Mouse (Mus musculus) spleen, adult 2 months (tissue): ENCODE results near the gene Vill. TPM values are rescaled to one million over a fixed set of nuclear protein-coding genes. Genes with fewer than 3 reads are reported as not detected.
A peak's percentile ranks its signal among the peaks of the same experiment; 100 is the strongest.

Experiments used
- DNase-seq, 2 experiments: peaks; one replicate each; pipeline versions ENCODE4 v3.0.0 to v3.0.0-alpha.2; 2012 to 2021; ENCODE audit warnings: low spot score in 2 of 2, low read depth in 1 of 2
- H3K27ac ChIP-seq: fragments of 200-500 bp; 2 replicates; pipeline ENCODE4 v1.5.1; 2012; ENCODE audit warnings: low read length, inconsistent platforms; ENCODE audit not compliant: insufficient read depth
- H3K27me3 ChIP-seq: fragments of 200-500 bp; 2 replicates; pipeline ENCODE4 v1.6.1; 2012; ENCODE audit warnings: mild to moderate bottlenecking, moderate library complexity, low read length, inconsistent platforms; ENCODE audit not compliant: control insufficient read depth, insufficient read depth
- H3K36me3 ChIP-seq: fragments of 200-500 bp; 2 replicates; pipeline ENCODE4 v1.6.1; 2012; ENCODE audit warnings: mild to moderate bottlenecking, low read length, inconsistent platforms; ENCODE audit not compliant: control insufficient read depth, insufficient read depth
- H3K4me1 ChIP-seq: fragments of 200-500 bp; 2 replicates; pipeline ENCODE4 v1.6.1; 2011; ENCODE audit warnings: inconsistent platforms; ENCODE audit not compliant: control insufficient read depth, insufficient read depth, insufficient read length
- H3K4me3 ChIP-seq: fragments of 200-500 bp; 2 replicates; pipeline ENCODE4 v1.5.1; 2011; ENCODE audit warnings: mild to moderate bottlenecking, inconsistent platforms; ENCODE audit not compliant: insufficient read depth, insufficient read length; ENCODE audit errors: extremely low read depth
- CTCF ChIP-seq: fragments of 200-500 bp; IDR thresholded peaks from 2 replicates; pipeline ENCODE4 v1.5.1; 2011; ENCODE audit warnings: mild to moderate bottlenecking, inconsistent platforms; ENCODE audit not compliant: insufficient read depth, insufficient read length, insufficient replicate concordance; ENCODE audit errors: extremely low read depth
- POLR2A ChIP-seq: fragments of 200-500 bp; IDR thresholded peaks from 2 replicates; pipeline ENCODE4 v1.6.1; 2011; ENCODE audit warnings: low read depth, low read length, inconsistent platforms
- WGBS: fragments of 180-500 bp; shearing (Covaris S2); methylation state at CpG from one replicate; pipeline ENCODE4 v1.1.7; 2018; 5-methylcytosine and 5-hydroxymethylcytosine counted together
- polyA plus RNA-seq: library from polyadenylated mRNA; depleted of rRNA; stranded (reverse); fragments of >200 nt; gene quantifications from 2 replicates; pipeline ENCODE4 v1.2.3, GENCODE M21; 2012

Gene Vill
- polyA plus RNA-seq, 1 experiment, result 7.2 TPM

DNA sequence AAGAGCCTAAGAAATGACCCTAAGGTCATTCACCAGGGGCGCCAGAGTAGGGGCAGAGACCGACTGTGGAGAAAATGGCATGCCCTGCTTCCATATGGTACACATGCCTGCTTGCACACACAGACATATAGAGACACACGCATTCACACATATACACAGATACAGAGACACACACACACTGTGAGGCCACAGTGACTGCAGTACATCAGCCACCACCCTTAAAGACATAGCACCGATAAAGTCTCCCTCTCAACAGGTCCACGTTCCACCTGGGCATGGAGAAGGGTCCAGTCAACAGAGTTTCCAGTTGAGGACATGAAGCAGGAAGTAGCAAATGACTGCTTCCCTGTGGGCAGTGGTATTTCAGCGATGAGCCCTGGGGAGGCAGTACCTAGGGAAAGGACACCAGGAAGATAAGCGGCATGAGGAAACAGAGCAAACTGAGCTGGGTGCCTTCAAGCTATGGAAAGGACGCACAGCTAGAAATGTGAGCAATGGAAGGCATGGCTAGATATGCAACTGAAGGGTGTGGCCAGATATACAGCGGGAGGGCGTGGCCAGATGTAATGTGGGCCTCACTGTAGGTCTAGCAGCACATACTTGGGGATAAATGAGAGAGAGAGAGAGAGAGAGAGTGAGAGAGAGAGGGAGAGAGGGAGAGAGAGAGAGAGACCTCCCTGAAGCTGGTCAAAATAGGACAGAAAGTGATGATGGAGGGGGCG is 4.2 kb upstream of the Vill start:
- no peak overlapping the region for H3K27ac ChIP-seq
- H3K27me3 ChIP-seq, result no peaks in the 10 kb centered on the region
- no peak for TF ChIP-seq CTCF
- H3K4me3 ChIP-seq, result no peak overlapping the region
- no peak for DNase-seq
- no peaks in the 10 kb centered on the region for H3K36me3 ChIP-seq
- 88% methylated on average over 11 of the region's 11 CpGs for WGBS
- H3K4me1 ChIP-seq, result no peaks in the 10 kb centered on the region

DNA sequence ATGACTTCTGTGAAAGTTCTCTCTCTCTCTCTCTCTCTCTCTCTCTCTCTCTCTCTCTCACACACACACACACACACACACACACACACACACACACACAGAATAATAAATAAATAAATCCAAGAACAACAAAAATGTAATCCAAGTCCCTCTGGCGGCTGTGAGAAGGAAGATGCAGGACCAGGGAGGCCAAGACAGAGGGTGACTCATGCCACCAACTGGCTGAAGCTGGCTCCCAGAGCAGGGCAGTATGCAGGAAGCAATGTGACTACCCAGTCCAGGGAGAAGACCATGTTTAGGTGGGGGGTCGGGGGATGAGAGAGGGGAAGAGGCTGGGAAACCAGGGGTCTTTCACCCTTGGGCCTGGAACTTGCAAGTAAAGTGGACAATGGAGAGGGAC is 1.4 kb upstream of the Vill start:
- no peak overlapping the region for H3K27ac ChIP-seq
- no peaks in the 10 kb centered on the region for H3K4me1 ChIP-seq
- whole genome bisulfite sequencing, result 84% methylated on average over 2 of the region's 2 CpGs
- TF ChIP-seq CTCF (no peak), POLR2A (no peak)
- no peak for DNase-seq
- H3K36me3 ChIP-seq, result no peaks in the 10 kb centered on the region
- H3K4me3 ChIP-seq, result no peak overlapping the region
- H3K27me3 ChIP-seq, result no peaks in the 10 kb centered on the region

DNA sequence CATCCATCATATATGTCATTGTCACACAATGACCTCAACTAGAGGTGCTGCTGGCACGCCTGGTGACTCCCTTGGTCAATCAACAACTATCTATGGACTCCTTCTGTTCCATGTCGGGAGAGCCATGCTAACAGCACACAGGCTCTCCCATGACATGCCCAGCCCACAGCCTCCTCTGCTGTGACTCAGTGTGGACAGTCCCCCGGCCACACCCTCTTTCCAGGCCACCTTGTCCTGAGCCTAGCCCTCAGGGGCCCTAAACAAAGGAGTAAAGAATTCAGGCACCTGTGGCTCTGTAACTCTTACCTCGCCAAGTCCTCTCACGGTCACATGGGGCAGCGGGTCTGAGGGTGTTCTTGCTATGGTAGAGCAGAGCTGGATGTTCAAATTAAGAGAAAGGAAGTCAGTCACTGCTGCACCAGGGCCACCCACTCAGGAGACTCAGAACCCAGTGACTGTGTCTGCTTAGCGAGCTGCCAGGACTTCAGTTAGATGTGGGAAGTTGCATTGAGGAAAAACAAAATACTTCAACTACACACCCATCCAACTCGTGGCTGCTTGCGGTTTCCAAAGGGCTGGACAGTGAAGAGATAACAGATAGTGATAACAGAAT is 1.5 kb downstream of the Vill start:
- no peaks in the 10 kb centered on the region for H3K27me3 ChIP-seq
- H3K27ac ChIP-seq, result no peak overlapping the region
- H3K4me1 ChIP-seq, result no peaks in the 10 kb centered on the region
- H3K4me3 ChIP-seq, result no peak overlapping the region
- WGBS, result 61% methylated on average over 9 of the region's 9 CpGs
- H3K36me3 ChIP-seq, result no peaks in the 10 kb centered on the region
- TF ChIP-seq CTCF, result no peak
- no peak for TF ChIP-seq POLR2A
- no peak for DNase-seq

GRCm38 (mm10) chr9:119055336-119055735 is 2.8 kb downstream of the Vill start:
- H3K36me3 ChIP-seq, result no peaks in the 10 kb centered on the region
- H3K4me3 ChIP-seq, result no peak overlapping the region
- DNase-seq, result no peak
- WGBS, result 43% methylated on average over 4 of the region's 4 CpGs
- no peaks in the 10 kb centered on the region for H3K4me1 ChIP-seq
- TF ChIP-seq CTCF (no peak), POLR2A (no peak)
- H3K27ac ChIP-seq, result no peak overlapping the region
- no peaks in the 10 kb centered on the region for H3K27me3 ChIP-seq

DNA sequence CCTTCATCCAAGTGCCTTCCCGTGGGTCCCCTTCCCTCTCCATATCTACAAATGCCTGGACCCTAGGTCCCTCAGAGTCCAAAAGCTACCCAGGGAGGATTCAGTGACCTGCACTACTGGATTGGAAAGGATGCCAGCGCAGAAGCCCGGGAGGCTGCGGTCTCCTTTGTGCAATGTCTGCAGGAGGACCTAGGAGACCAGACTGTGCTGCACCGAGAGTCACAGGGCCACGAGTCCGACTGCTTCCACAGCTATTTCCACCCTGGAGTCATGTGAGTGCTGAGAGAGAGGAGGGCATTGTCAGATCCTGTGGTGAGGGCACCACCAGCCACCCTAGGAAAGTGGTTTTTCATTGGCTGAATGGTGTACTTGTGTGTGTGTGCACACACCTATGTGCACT is 5.7 kb downstream of the Vill start:
- TF ChIP-seq CTCF, result no peak
- no peak for TF ChIP-seq POLR2A
- no peak for DNase-seq
- Histone ChIP-seq H3K27me3 (no peaks in the 10 kb centered on the region), H3K27ac (no peak overlapping the region), H3K36me3 (no peaks in the 10 kb centered on the region), H3K4me3 (no peak overlapping the region), H3K4me1 (no peaks in the 10 kb centered on the region)
- 88% methylated on average over 7 of the region's 7 CpGs for WGBS

GRCm38 (mm10) chr9:119060701-119061100 is 8.1 kb downstream of the Vill start:
- H3K36me3 ChIP-seq, result no peaks in the 10 kb centered on the region
- DNase-seq, result no peak
- H3K27ac ChIP-seq, result no peak overlapping the region
- no peaks in the 10 kb centered on the region for H3K4me1 ChIP-seq
- WGBS, result 86% methylated on average over 10 of the region's 10 CpGs
- H3K27me3 ChIP-seq, result no peaks in the 10 kb centered on the region
- no peak overlapping the region for H3K4me3 ChIP-seq
- TF ChIP-seq POLR2A (no peak), CTCF (no peak)

GRCm38 (mm10) chr9:119063036-119063644 is 10.6 kb downstream of the Vill start:
- no peaks in the 10 kb centered on the region for H3K27me3 ChIP-seq

More at GRCm38 (mm10) chr9:119063036-119063644, 10.6 kb downstream of the Vill start:
- TF ChIP-seq CTCF, result no peak
- 53% methylated on average over 19 of the region's 19 CpGs for WGBS
- DNase-seq, result no peak
- no peaks in the 10 kb centered on the region for H3K4me1 ChIP-seq
- peak overlapping the region; percentile 39; the same call in 1 of the 2 replicates for H3K4me3 ChIP-seq
- H3K27ac ChIP-seq, result no peak overlapping the region
- H3K36me3 ChIP-seq, result no peaks in the 10 kb centered on the region
